Mouse (Mus musculus) ES-Bruce4 (cell line): ENCODE measurements around the gene Aifm1.

Experiments
- CTCF ChIP-seq: IDR thresholded peaks from one replicate; pipeline ENCODE4 v1.8.1; 2011; ENCODE audit warnings: low read depth, low read length
- EP300 ChIP-seq: IDR thresholded peaks from 2 replicates; pipeline ENCODE4 v1.6.1; 2011; ENCODE audit warnings: low read depth, low read length; ENCODE audit not compliant: insufficient read depth
- POLR2A ChIP-seq: IDR thresholded peaks from one replicate; pipeline ENCODE4 v1.8.1; 2011; ENCODE audit warnings: low read length; ENCODE audit not compliant: insufficient read depth

- TF ChIP-seq EP300 (no peak), CTCF (no peak), POLR2A (no peak)
These were observed 12.0 kb upstream of the Aifm1 start for GRCm38 (mm10) chrX:48525332-48525731.
